Mouse (Mus musculus): Measurements from ENCODE around the gene Mrpl14. TPM values are rescaled to one million over a fixed set of nuclear protein-coding genes. Genes with fewer than 3 reads are reported as not detected.

The Mrpl14 gene
- total and polyA plus RNA-seq, 3 experiments, result 17.3 to 237 (median 36.2) TPM

DNA sequence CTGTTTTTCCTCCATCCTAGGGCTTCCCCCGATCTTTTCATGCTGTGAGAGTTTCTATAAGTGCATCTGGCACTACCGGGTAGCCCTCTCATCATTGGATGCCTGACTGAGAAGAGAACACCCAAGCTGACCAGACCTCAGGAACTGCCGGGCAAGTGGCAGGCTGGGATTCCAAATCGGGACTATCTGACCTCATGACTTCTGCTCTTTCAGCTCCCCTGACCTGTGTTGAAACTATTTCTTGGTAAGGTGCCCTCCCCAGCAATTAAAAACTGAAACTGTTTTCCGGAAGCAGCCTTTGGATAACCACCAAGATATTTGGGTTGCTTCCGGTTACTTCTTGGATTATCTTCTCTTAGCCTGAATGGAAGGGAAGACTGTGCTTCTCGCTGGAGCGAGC lies 22.1 kb downstream of the Mrpl14 start:
- H3K36me3 ChIP-seq (replicated peaks), result peaks cover 15% of the 10 kb centered on the region
- H3K9me3 ChIP-seq (replicated peaks), result no peaks in the 10 kb centered on the region
- no peak for DNase-seq (ENCODE audit: low spot score)
- H3K4me3 ChIP-seq (ENCODE audit: low read depth, low read length), result no peak overlapping the region
- H3K4me1 ChIP-seq (ENCODE audit: insufficient read depth, low read depth, low read length), result peaks cover 54% of the 10 kb centered on the region
- ATAC-seq (ENCODE audit: extremely low read depth, insufficient number of reproducible peaks, low FRiP score, poor library complexity, severe bottlenecking), result no peak
- peaks cover 3% of the 10 kb centered on the region for H3K27me3 ChIP-seq (ENCODE audit: insufficient read depth, low read length)
- no peak for TF ChIP-seq TAL1 (conservative IDR thresholded peaks at IDR 0.05; ENCODE audit: low read depth, low read length)
- TF ChIP-seq GATA2 (IDR thresholded peaks at IDR 0.05; ENCODE audit: borderline replicate concordance, low read depth, low read length), result no peak
- no peak for TF ChIP-seq POLR2AphosphoS5 (IDR thresholded peaks at IDR 0.05; ENCODE audit: insufficient replicate concordance, low read depth, low read length)
- no peak for TF ChIP-seq CTCF (IDR thresholded peaks at IDR 0.05; ENCODE audit: low read depth, low read length)
- no peak for TF ChIP-seq GATA1 (IDR thresholded peaks at IDR 0.05; ENCODE audit: borderline replicate concordance, low read length)

DNA sequence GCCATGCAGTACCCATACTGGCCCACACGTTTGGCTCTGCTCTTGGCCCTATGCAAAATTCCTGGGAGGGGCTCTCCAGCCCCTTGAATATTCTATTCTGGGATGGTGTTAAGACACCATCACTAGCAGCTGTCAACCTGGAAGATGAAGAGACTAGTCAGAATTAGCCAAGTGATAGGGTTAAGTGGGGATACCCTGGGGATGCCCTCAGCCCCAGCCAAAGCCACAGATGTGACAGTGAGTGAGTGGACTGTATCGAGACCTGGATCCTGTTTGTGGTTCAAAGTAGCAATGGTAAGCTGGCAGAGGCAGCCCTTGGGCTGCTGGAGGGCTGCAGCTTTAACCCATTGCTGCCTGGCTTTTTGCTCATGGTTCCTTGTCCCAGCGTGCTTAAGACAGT lies 23.7 kb downstream of the Mrpl14 start:
- ATAC-seq (ENCODE audit: extremely low read depth, insufficient number of reproducible peaks, low FRiP score, poor library complexity, severe bottlenecking), result no peak
- Histone ChIP-seq H3K4me3 (ENCODE audit: low read depth, low read length) (no peak overlapping the region), H3K27me3 (ENCODE audit: insufficient read depth, low read length) (peaks cover 3% of the 10 kb centered on the region), H3K4me1 (ENCODE audit: insufficient read depth, low read depth, low read length) (peaks cover 41% of the 10 kb centered on the region), H3K36me3 (replicated peaks) (peaks cover 20% of the 10 kb centered on the region), H3K9me3 (replicated peaks) (no peaks in the 10 kb centered on the region)
- no peak for DNase-seq (ENCODE audit: low spot score)
- TF ChIP-seq GATA2 (IDR thresholded peaks at IDR 0.05; ENCODE audit: borderline replicate concordance, low read depth, low read length), result no peak
- TF ChIP-seq GATA1 (IDR thresholded peaks at IDR 0.05; ENCODE audit: borderline replicate concordance, low read length), result no peak
- TF ChIP-seq TAL1 (conservative IDR thresholded peaks at IDR 0.05; ENCODE audit: low read depth, low read length), result no peak
- TF ChIP-seq POLR2AphosphoS5 (IDR thresholded peaks at IDR 0.05; ENCODE audit: insufficient replicate concordance, low read depth, low read length), result no peak
- no peak for TF ChIP-seq CTCF (IDR thresholded peaks at IDR 0.05; ENCODE audit: low read depth, low read length)

DNA sequence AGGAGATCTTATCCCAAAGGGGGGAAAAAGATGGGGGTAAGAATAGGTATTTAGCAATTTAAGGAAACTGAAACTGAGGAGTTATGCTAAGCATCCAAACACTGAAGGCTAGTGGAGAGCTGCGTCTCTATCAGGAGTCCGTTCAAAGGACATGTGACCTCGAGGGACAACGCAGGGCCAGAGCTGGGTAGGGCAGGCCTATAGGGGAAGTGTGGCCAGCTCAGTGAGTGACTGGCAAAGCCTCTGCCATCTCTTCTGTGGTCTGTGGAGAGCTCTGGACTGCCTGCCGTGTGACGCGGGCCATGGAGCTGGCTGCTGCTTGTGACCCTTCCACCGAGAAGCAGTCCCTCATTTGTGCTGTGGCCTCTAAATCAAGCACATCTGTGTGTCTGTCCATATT lies 24.3 kb downstream of the Mrpl14 start:
- H3K36me3 ChIP-seq (replicated peaks), result peaks cover 20% of the 10 kb centered on the region
- H3K27me3 ChIP-seq (ENCODE audit: insufficient read depth, low read length), result peaks cover 3% of the 10 kb centered on the region
- ATAC-seq (ENCODE audit: extremely low read depth, insufficient number of reproducible peaks, low FRiP score, poor library complexity, severe bottlenecking), result no peak
- H3K9me3 ChIP-seq (replicated peaks), result no peaks in the 10 kb centered on the region
- TF ChIP-seq CTCF (IDR thresholded peaks at IDR 0.05; ENCODE audit: low read depth, low read length) (no peak), GATA1 (IDR thresholded peaks at IDR 0.05; ENCODE audit: borderline replicate concordance, low read length) (no peak), GATA2 (IDR thresholded peaks at IDR 0.05; ENCODE audit: borderline replicate concordance, low read depth, low read length) (no peak), TAL1 (conservative IDR thresholded peaks at IDR 0.05; ENCODE audit: low read depth, low read length) (no peak), POLR2AphosphoS5 (IDR thresholded peaks at IDR 0.05; ENCODE audit: insufficient replicate concordance, low read depth, low read length) (no peak)
- no peak overlapping the region for H3K4me3 ChIP-seq (ENCODE audit: low read depth, low read length)
- no peak for DNase-seq (ENCODE audit: low spot score)
- peaks cover 35% of the 10 kb centered on the region for H3K4me1 ChIP-seq (ENCODE audit: insufficient read depth, low read depth, low read length)

DNA sequence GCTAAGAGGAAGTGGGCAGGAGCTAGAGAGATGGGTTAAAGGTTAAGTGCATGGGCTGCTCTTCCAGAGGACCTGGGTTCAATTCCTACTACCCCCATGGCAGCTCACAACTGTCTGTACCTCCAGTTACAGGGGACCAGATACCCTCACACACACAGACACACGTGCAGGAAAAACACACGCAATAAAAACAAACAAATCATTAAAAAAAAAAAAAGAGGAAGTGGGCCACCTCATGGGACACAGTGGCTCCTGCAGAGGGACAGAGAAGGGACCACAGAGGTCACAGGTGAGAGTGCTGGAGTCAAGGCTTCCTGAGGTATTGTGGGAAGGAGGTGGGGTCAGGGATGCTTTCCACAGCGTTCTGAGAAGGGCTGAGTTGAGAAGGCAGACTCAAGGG lies 25.4 kb downstream of the Mrpl14 start:
- Histone ChIP-seq H3K4me1 (ENCODE audit: insufficient read depth, low read depth, low read length) (peaks cover 30% of the 10 kb centered on the region), H3K9me3 (replicated peaks) (no peaks in the 10 kb centered on the region), H3K27me3 (ENCODE audit: insufficient read depth, low read length) (peaks cover 3% of the 10 kb centered on the region), H3K36me3 (replicated peaks) (peaks cover 24% of the 10 kb centered on the region), H3K4me3 (ENCODE audit: low read depth, low read length) (no peak overlapping the region)
- no peak for DNase-seq (ENCODE audit: low spot score)
- no peak for TF ChIP-seq CTCF (IDR thresholded peaks at IDR 0.05; ENCODE audit: low read depth, low read length)
- ATAC-seq (ENCODE audit: extremely low read depth, insufficient number of reproducible peaks, low FRiP score, poor library complexity, severe bottlenecking), result no peak

DNA sequence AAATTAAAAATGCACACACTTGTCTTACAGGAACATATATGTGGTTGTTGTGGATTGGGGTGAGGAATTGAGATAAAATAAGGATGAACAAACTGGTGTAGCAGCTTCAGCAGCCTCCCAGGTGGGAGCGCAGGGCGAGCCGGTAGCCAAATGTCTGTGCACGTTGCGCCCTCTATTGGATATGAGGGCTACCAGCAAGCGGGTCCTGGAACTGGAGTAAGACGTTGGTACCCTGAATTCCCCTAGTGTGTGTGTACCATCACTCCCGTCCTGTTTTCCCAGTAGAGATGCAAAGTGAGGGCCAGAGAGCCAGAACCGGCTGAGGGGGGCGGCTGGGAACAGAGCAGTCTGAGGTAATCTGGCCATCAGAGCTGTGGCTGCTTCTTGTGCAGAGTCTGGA lies 32.2 kb downstream of the Mrpl14 start:
- no peaks in the 10 kb centered on the region for H3K27me3 ChIP-seq (ENCODE audit: insufficient read depth, low read length)
- peaks cover 71% of the 10 kb centered on the region for H3K36me3 ChIP-seq (replicated peaks)
- no peak overlapping the region for H3K4me3 ChIP-seq (ENCODE audit: low read depth, low read length)
- TF ChIP-seq TAL1 (conservative IDR thresholded peaks at IDR 0.05; ENCODE audit: low read depth, low read length) (no peak), CTCF (IDR thresholded peaks at IDR 0.05; ENCODE audit: low read depth, low read length) (peak; percentile 72), POLR2AphosphoS5 (IDR thresholded peaks at IDR 0.05; ENCODE audit: insufficient replicate concordance, low read depth, low read length) (no peak)
- H3K9me3 ChIP-seq (replicated peaks), result no peaks in the 10 kb centered on the region
- peaks cover 40% of the 10 kb centered on the region for H3K4me1 ChIP-seq (ENCODE audit: insufficient read depth, low read depth, low read length)
- DNase-seq (ENCODE audit: low spot score) (peak; percentile 37), ATAC-seq (ENCODE audit: extremely low read depth, insufficient number of reproducible peaks, low FRiP score, poor library complexity, severe bottlenecking) (peak; percentile 68; the same call in 1 of the 2 replicates)

DNA sequence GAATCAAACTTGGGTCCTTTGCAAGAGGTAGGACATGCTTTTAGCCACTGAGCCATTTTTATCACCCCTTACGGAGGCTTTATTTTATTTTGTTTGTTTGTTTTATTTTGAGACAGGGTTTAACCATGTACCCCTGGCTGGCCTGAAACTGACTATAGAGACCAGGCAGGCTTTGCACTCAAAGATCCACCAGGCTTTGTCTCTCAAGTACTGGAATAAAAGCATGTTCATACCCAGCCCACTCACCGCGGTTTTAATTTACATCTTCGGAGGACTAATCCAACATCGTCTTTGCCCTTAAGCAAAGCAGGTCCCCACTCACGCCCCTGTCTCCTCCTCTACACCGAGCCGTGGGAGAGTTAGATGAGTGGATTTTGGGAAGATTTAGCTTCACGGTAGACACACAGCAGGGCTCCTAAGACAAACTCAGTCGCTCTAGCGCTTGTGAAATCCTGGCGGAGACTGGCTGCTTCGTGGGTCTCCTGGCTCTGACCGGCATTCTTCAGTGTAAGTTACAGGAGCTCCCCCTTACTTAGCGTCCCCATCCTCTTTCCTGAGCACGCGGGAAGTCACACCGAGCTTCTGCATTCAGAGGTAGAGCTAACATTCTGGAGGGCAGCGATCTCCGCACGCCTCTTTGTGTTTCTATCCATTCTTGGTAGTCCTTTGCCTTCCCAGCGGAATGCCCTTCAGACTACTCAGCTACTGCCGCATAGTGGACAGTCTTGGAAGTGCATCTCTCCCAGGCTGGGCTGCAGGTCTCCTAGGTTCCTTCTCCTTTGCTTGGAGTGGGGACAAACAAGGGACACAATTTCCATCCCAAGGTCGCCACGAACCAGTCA lies 37.8 kb downstream of the Mrpl14 start:
- no peaks in the 10 kb centered on the region for H3K27me3 ChIP-seq (ENCODE audit: insufficient read depth, low read length)
- DNase-seq (ENCODE audit: low spot score), result peak; percentile 52

More for the DNA sequence above, 37.8 kb downstream of the Mrpl14 start:
- Histone ChIP-seq H3K4me3 (ENCODE audit: low read depth, low read length) (peak overlapping the region; percentile 72), H3K4me1 (ENCODE audit: insufficient read depth, low read depth, low read length) (peaks cover 91% of the 10 kb centered on the region), H3K9me3 (replicated peaks) (no peaks in the 10 kb centered on the region), H3K36me3 (replicated peaks) (peaks cover 73% of the 10 kb centered on the region)
- TF ChIP-seq POLR2AphosphoS5 (IDR thresholded peaks at IDR 0.05; ENCODE audit: insufficient replicate concordance, low read depth, low read length) (no peak), TAL1 (conservative IDR thresholded peaks at IDR 0.05; ENCODE audit: low read depth, low read length) (no peak), GATA1 (IDR thresholded peaks at IDR 0.05; ENCODE audit: borderline replicate concordance, low read length) (no peak), GATA2 (IDR thresholded peaks at IDR 0.05; ENCODE audit: borderline replicate concordance, low read depth, low read length) (no peak), CTCF (IDR thresholded peaks at IDR 0.05; ENCODE audit: low read depth, low read length) (peak; percentile 99)
- ATAC-seq (ENCODE audit: extremely low read depth, insufficient number of reproducible peaks, low FRiP score, poor library complexity, severe bottlenecking), result no peak
